ENCODE assay signal across 12 mouse cellular contexts in genomic region chr14:62561875-62562748, GRCm38 (mm10). TPM values are rescaled to one million over a fixed set of nuclear protein-coding genes. Genes with fewer than 3 reads are reported as not detected.
DNase-seq lines count a peak whose midpoint lies in the region; ATAC-seq and TF ChIP-seq lines count a peak whose summit lies in the region.
"Had no signal": no experiment of that assay in that cellular context is flagged by ENCODE, and none has a peak within 500 bp of the region (broad histone marks: within the 10 kb centered on the region; RNA-seq: fewer than 3 reads in every experiment).

No protein-coding gene starts in this region.

- H3K36me3 ChIP-seq in forebrain, postnatal 0 days (ENCODE audit: insufficient read depth): no peaks in the 10 kb centered on the region; the same call in 1 of the 2 replicates
- no peaks in the 10 kb centered on the region for H3K36me3 ChIP-seq in midbrain, embryonic 14.5 days (ENCODE audit: control insufficient read depth, insufficient read depth, low read length)
- H3K36me3 ChIP-seq: embryonic facial prominence, embryonic 12.5 days; heart, embryonic 15.5 days; limb, embryonic 15.5 days had no signal

- peak; percentile 22; the same call in 1 of the 2 replicates for TF ChIP-seq CTCF in cortical plate, adult 2 months (IDR thresholded peaks at IDR 0.05; ENCODE audit: extremely low read depth, insufficient read depth, low read length)
- TF ChIP-seq CTCF in forebrain, postnatal 0 days (IDR thresholded peaks at IDR 0.05; ENCODE audit: low read depth): peak; percentile 68

- WGBS in forebrain, postnatal 0 days: 12% methylated on average over 17 of the region's 17 CpGs
- 30% methylated on average over 17 of the region's 17 CpGs for WGBS in midbrain, embryonic 14.5 days

- H3K9ac ChIP-seq in forebrain, postnatal 0 days: no peak overlapping the region; the same call in 1 of the 2 replicates
- no peak overlapping the region; the same call in 1 of the 2 replicates for H3K9ac ChIP-seq in midbrain, embryonic 14.5 days (replicated peaks; ENCODE audit: low read length)
- H3K9ac ChIP-seq: embryonic facial prominence, embryonic 12.5 days; heart, embryonic 15.5 days; limb, embryonic 15.5 days had no signal

- no peaks in the 10 kb centered on the region for H3K27me3 ChIP-seq in forebrain, postnatal 0 days (ENCODE audit: insufficient read depth, low read length)
- H3K27me3 ChIP-seq in midbrain, embryonic 14.5 days (ENCODE audit: control insufficient read depth, insufficient read depth, low read length): no peaks in the 10 kb centered on the region

- peak; percentile 60 for DNase-seq in layer of hippocampus, adult 11-12 months (ENCODE audit: low spot score)
- no peak for DNase-seq in layer of hippocampus, adult 9-10 months (ENCODE audit: low spot score)
- peak; percentile 84 for DNase-seq in forebrain, postnatal 0 days
- DNase-seq in midbrain, embryonic 14.5 days: peak; percentile 73
- no peak for DNase-seq in testis, postnatal 14 days (ENCODE audit: low spot score)
- no peak for DNase-seq in thymus, postnatal 14 days
- no peak for DNase-seq in lung, postnatal 10 days
- DNase-seq: thymus, adult 18-20 months had no signal

- H3K9me3 ChIP-seq in forebrain, postnatal 0 days (ENCODE audit: low read length): no peaks in the 10 kb centered on the region
- no peaks in the 10 kb centered on the region for H3K9me3 ChIP-seq in midbrain, embryonic 14.5 days (ENCODE audit: control insufficient read depth, low read length)
- H3K9me3 ChIP-seq: embryonic facial prominence, embryonic 12.5 days; heart, embryonic 15.5 days; limb, embryonic 15.5 days had no signal

- peak overlapping the region; percentile 48 for H3K4me2 ChIP-seq in forebrain, postnatal 0 days (ENCODE audit: low read depth)
- peak overlapping the region; percentile 36 for H3K4me2 ChIP-seq in midbrain, embryonic 14.5 days (ENCODE audit: low read length)
- H3K4me2 ChIP-seq: embryonic facial prominence, embryonic 12.5 days; heart, embryonic 15.5 days; limb, embryonic 15.5 days had no signal

- no peak for TF ChIP-seq POLR2A in cortical plate, adult 2 months (IDR thresholded peaks at IDR 0.05; ENCODE audit: extremely low read depth, insufficient read depth, low read length)

- peak; percentile 90 for ATAC-seq in forebrain, postnatal 0 days
- peak; percentile 6; the same call in 1 of the 2 replicates for ATAC-seq in midbrain, embryonic 14.5 days (ENCODE audit: low FRiP score, low TSS enrichment)

- H3K4me1 ChIP-seq in cortical plate, adult 2 months (ENCODE audit: control insufficient read depth, insufficient read depth, low read length): peaks cover 7% of the 10 kb centered on the region
- peaks cover 35% of the 10 kb centered on the region for H3K4me1 ChIP-seq in forebrain, postnatal 0 days (ENCODE audit: insufficient read depth)
- H3K4me1 ChIP-seq in midbrain, embryonic 14.5 days (ENCODE audit: control insufficient read depth, insufficient read depth, low read length): peaks cover 11% of the 10 kb centered on the region
- H3K4me1 ChIP-seq: heart, embryonic 15.5 days had no signal

- H3K27ac ChIP-seq in cortical plate, adult 2 months (ENCODE audit: insufficient read depth, low read length): no peak overlapping the region
- H3K27ac ChIP-seq in forebrain, postnatal 0 days (ENCODE audit: low read depth, low read length): peak overlapping the region; percentile 82
- peak overlapping the region; percentile 37; the same call in 1 of the 2 replicates for H3K27ac ChIP-seq in midbrain, embryonic 14.5 days (replicated peaks; ENCODE audit: low read depth, low read length)
- H3K27ac ChIP-seq: embryonic facial prominence, embryonic 12.5 days; heart, embryonic 15.5 days; limb, embryonic 15.5 days had no signal

- no peak overlapping the region for H3K4me3 ChIP-seq in cortical plate, adult 2 months (ENCODE audit: insufficient read depth, low read length)
- peak overlapping the region; percentile 8; the same call in 1 of the 2 replicates for H3K4me3 ChIP-seq in forebrain, postnatal 0 days (ENCODE audit: low read depth, low read length)
- no peak overlapping the region for H3K4me3 ChIP-seq in midbrain, embryonic 14.5 days (replicated peaks; ENCODE audit: low read depth, low read length)
- H3K4me3 ChIP-seq: embryonic facial prominence, embryonic 12.5 days; heart, embryonic 15.5 days; limb, embryonic 15.5 days had no signal

RNA-seq across cellular contexts. Expression of gene Gm4131, which starts 4.6 kb away (rescaled TPM):
- polyA plus RNA-seq in cortical plate, adult 2 months (2012; rRNA removed): not detected in 2 replicates
- not detected in 2 replicates for total RNA-seq in forebrain, postnatal 0 days (2014; rRNA removed)
- 0.22 TPM in 1 of 2 replicates, not detected in the other for polyA plus RNA-seq in forebrain, postnatal 0 days (2015; fragmentation: Nextera tagmentation; extraction: Ambion mirVana)
- polyA plus RNA-seq in midbrain, embryonic 14.5 days (2014; fragmentation: Nextera tagmentation; extraction: Ambion mirVana): not detected in 2 replicates
- polyA plus RNA-seq: embryonic facial prominence, embryonic 12.5 days; heart, embryonic 15.5 days; limb, embryonic 15.5 days had no signal

RNA-seq across cellular contexts. Expression of gene Fam124a, which starts 6.6 kb away (rescaled TPM):
- polyA plus RNA-seq in cortical plate, adult 2 months (2012; rRNA removed): 25.9 and 26.4 TPM in 2 replicates
- 41.7 and 66.4 TPM in 2 replicates for total RNA-seq in forebrain, postnatal 0 days (2014; rRNA removed)
- polyA plus RNA-seq in forebrain, postnatal 0 days (2015; fragmentation: Nextera tagmentation; extraction: Ambion mirVana): 39.6 and 52.3 TPM in 2 replicates
- 20.9 and 30.3 TPM in 2 replicates for polyA plus RNA-seq in midbrain, embryonic 14.5 days (2014; fragmentation: Nextera tagmentation; extraction: Ambion mirVana)

Comparison
In these comparisons a context has a peak if more than half of its experiments do, and no peak if none do; other contexts are left out.
1. DNase-seq: peak in layer of hippocampus, adult 11-12 months (single experiment), forebrain, postnatal 0 days (single experiment) and midbrain, embryonic 14.5 days (single experiment); none in layer of hippocampus, adult 9-10 months (single experiment), testis, postnatal 14 days (single experiment), thymus, postnatal 14 days (single experiment) and lung, postnatal 10 days (single experiment).